Mouse (Mus musculus) adrenal gland, postnatal 36 days (tissue): ENCODE measurements around the gene Olfr284. TPM values are rescaled to one million over a fixed set of nuclear protein-coding genes. Genes with fewer than 3 reads are reported as not detected.

Experiments
- DNase-seq, 2 experiments: peaks; one replicate each; pipeline ENCODE4 v3.0.0; 2021; ENCODE audit warnings: mixed read lengths in 1 of 2
- long read RNA-seq, 2 experiments: library from polyadenylated mRNA; stranded (forward); transcript quantifications; one replicate each; pipeline ENCODE4 v2.0.0; 2021; ENCODE audit warnings: borderline sequencing depth in 2 of 2
- total RNA-seq, 2 experiments: library from RNA; stranded (reverse); gene quantifications; 2 replicates each; pipeline ENCODE4 v1.2.3; 2021

Gene Olfr284
- total RNA-seq: not detected
- long read RNA-seq, experiment 1: 0 reads
- long read RNA-seq, experiment 2: 0 reads

- DNase-seq: no peak
Measured at GRCm38 (mm10) chr15:98340887-98341286, at the start of gene Olfr284. Gene Olfr284, minus strand, starts transcription at chr15:98340987.

GRCm38 (mm10) chr15:98389796-98390195, 49.0 kb upstream of the Olfr284 start:
- DNase-seq: peak; percentile 87 to 92

- no peak for DNase-seq
Measured at GRCm38 (mm10) chr15:98387621-98388020, 46.8 kb upstream of the Olfr284 start.

- DNase-seq: no peak
Measured at GRCm38 (mm10) chr15:98380846-98381245, 40.1 kb upstream of the Olfr284 start, which contains the start of gene Olfr283. Gene Olfr283, minus strand, starts transcription at chr15:98380946.

- no peak for DNase-seq
Measured at GRCm38 (mm10) chr15:98378209-98378608, 37.4 kb upstream of the Olfr284 start.

GRCm38 (mm10) chr15:98317177-98317724, 23.5 kb downstream of the Olfr284 start, which contains the start of gene Olfr285:
Gene Olfr285, minus strand, starts transcription at chr15:98317353.
- DNase-seq: no peak

GRCm38 (mm10) chr15:98315703-98316102, 25.1 kb downstream of the Olfr284 start:
- DNase-seq: no peak

GRCm38 (mm10) chr15:98295628-98296551, 44.9 kb downstream of the Olfr284 start, which contains the start of gene Zfp641:
Gene Zfp641, minus strand, starts transcription at chr15:98296161.
- peak; percentile 75 to 83 for DNase-seq

- DNase-seq: no peak
Measured at GRCm38 (mm10) chr15:98293651-98294050, 47.1 kb downstream of the Olfr284 start.

Other genes starting within 250 kb of the Olfr284 start
- gene Pfkm, start 248.4 kb downstream of the Olfr284 start, total RNA-seq: 10 to 100 TPM; 59.9 to 65.4 TPM
- gene Senp1, start 247.2 kb downstream of the Olfr284 start, total RNA-seq: 10 to 100 TPM; 16.0 to 16.8 TPM
- 10 to 100 TPM; 37.3 to 43.0 TPM for gene Asb8, start 175.4 kb downstream of the Olfr284 start, total RNA-seq
- under 1 TPM; 0.50 to 0.92 TPM for gene Ccdc184, start 173.8 kb downstream of the Olfr284 start, total RNA-seq
- gene Olfr288, start 145.4 kb downstream of the Olfr284 start, total RNA-seq: not detected
- not detected for gene Gm44579, start 120.0 kb downstream of the Olfr284 start, total RNA-seq
- gene Olfr287, start 119.9 kb downstream of the Olfr284 start, total RNA-seq: not detected
- not detected for gene Olfr286, start 106.5 kb downstream of the Olfr284 start, total RNA-seq
- not detected for gene H1fnt, start 83.7 kb downstream of the Olfr284 start, total RNA-seq
- gene Zfp641, start 44.8 kb downstream of the Olfr284 start, total RNA-seq: 1 to 10 TPM; 3.7 to 4.1 TPM
- not detected for gene Olfr285, start 23.6 kb downstream of the Olfr284 start, total RNA-seq
- gene Olfr283, start 40.0 kb upstream of the Olfr284 start, total RNA-seq: not detected
- gene Olfr282, start 90.2 kb upstream of the Olfr284 start, total RNA-seq: not detected
- gene Olfr281, start 111.6 kb upstream of the Olfr284 start, total RNA-seq: not detected
- gene OR5BS1P, start 128.9 kb upstream of the Olfr284 start, total RNA-seq: not detected
- gene Lalba, start 141.7 kb upstream of the Olfr284 start, total RNA-seq: not detected
- not detected for gene Olfr279, start 151.4 kb upstream of the Olfr284 start, total RNA-seq
- 10 to 100 TPM; 88.0 to 91.3 TPM for gene Kansl2, start 193.3 kb upstream of the Olfr284 start, total RNA-seq
- 10 to 100 TPM; 55.6 to 67.1 TPM for gene Ccnt1, start 229.9 kb upstream of the Olfr284 start, total RNA-seq
- gene 4930415O20Rik, start 230.0 kb upstream of the Olfr284 start, total RNA-seq: 1 to 10 TPM in 1 of 2 experiments, under 1 TPM in 1; 0.83 to 1.1 TPM